Mouse (Mus musculus): Measurements from ENCODE around the gene Lyl1. TPM values are rescaled to one million over a fixed set of nuclear protein-coding genes. Genes with fewer than 3 reads are reported as not detected.

Gene Lyl1
- 25.7 and 54.6 TPM in 2 replicates for polyA plus RNA-seq (2012; rRNA removed; ENCODE audit: low replicate concordance)

DNA sequence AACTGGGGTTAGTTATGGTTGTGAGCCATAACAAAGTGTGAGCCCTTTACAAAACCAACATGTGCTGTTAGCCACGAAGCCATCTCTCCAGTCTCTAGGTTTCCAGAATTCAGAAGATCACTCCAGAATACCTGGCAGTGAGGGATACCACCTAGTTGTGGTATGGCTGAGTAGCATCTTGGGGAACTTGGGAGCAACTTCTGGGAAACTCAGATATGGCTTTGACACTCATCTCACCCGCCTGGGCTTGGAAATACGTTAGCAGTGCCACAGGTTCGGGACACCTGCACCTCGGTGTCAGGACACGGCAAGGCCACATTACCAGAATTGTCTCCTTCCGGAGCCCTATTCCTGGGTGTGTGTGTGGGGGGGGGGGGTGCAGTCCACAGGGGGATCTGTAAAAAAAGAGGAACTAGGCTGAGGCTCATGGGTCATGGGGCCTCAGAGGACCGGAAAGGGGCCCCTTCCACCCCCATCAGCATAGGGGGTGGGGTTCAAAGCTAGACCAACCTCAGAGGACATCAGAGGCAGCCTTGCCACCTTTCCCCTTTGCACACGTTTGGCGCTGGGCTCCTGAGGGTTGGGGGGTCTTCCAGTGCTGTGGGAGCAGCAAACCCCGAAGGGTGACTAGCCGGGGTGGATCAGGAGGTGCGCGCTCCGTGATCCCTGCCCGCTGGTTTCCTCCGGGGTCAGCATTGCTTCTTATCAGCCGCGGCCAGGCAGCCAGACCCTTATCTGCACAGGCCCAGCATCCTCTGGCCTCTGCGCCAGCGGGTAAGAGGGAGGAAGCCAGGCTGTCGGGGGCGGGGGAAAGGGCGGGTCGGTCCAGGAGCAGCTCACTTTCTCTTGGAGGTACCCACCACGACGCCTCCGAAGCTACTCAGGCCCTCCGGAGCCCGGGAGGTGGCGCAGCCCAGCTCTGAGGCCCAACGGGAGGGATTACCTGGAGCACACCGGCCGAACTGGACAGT is at the start of gene Lyl1:
Gene Lyl1 (plus strand): TSS at position 517 of the 971 bp plus-strand sequence.

DNA sequence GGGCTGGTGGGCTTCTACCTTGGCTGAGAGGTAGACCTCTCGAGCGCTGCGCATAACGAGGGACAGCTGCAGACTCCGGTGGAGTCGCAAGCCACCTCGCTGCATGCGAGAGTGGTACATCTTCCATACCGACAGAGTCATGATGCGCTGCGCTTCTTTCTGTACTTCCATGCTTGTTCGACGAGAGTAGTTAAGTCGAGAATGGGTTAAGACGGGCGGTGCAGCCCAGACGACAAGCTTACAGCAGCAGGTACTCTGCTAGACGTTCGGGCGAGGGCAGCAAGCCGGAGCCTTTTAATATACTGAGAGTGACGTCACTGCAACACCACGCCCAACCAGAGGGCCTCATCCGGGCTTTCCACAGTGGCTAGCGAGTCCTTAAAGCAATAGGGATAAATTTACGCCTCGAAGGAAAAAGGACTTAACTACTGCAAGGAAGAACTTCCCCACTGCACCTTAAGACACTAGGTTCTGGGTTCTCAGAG is 38.6 kb upstream of the Lyl1 start, which contains the start of gene Ier2:
Gene Ier2 (minus strand): TSS at position 272 of the 485 bp plus-strand sequence.

DNA sequence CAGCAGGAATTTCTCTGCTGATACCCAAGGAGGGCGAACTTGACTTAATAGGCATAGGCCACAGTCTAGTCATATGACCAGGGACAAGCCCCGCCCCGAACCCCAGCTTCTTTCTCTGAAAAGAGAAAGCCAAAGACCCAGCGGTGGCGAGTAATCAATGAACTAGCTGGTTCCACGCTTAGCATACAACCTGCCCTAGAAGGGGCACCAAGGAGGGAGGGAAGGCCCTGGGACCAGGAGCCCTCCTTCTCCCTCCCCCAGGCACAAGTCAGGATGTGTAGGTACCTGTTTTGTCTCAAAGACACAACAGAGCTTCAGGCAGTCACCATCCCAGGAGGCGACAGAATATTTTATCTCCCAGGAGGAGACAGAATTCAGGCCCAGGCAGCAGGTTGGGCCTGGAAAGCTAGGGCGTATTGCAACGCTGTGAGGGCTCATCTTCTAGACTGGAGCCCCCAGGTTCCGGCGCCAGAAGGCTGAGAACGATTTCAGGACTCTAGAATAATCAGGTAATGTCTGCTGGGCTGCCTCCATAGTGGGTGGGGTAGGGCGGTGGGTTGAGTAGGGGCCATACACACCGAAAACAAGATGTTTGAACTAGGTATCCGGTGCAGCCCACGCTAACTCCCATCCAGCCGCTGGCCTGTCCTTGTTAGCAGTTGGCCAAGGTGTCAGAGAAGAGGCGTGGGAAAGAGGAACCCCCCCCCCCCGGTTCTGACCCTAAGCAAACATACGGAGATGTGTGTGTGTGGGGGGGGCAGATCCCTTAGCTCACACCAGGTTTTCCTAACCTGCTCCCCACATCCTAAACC is 14.9 kb upstream of the Lyl1 start, which contains the start of gene Trmt1:
Gene Trmt1 (plus strand): TSS at position 117 of the 812 bp plus-strand sequence.

DNA sequence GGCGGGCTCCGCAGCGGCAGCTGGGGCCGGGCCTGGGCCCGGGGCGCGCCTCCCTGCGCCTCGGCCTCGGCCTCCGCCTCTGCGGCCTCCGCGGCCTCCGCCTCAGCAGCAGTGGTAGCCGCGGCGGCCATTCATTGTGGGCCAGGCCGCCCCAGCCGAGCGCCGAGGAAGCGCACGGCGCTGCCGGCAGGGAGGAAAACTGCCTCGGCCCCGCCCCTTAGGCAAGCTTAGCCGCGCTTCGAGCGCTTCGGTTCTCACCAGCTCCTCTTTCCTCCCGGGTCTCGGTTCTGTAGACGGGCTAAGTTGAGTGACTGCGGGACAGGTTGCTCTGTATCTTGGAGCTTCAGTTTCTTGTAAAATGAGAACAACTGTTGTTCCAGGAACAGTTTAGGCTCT is 13.6 kb upstream of the Lyl1 start, which contains the start of gene Nacc1:
Gene Nacc1 (minus strand): TSS at position 158 of the 396 bp plus-strand sequence.

DNA sequence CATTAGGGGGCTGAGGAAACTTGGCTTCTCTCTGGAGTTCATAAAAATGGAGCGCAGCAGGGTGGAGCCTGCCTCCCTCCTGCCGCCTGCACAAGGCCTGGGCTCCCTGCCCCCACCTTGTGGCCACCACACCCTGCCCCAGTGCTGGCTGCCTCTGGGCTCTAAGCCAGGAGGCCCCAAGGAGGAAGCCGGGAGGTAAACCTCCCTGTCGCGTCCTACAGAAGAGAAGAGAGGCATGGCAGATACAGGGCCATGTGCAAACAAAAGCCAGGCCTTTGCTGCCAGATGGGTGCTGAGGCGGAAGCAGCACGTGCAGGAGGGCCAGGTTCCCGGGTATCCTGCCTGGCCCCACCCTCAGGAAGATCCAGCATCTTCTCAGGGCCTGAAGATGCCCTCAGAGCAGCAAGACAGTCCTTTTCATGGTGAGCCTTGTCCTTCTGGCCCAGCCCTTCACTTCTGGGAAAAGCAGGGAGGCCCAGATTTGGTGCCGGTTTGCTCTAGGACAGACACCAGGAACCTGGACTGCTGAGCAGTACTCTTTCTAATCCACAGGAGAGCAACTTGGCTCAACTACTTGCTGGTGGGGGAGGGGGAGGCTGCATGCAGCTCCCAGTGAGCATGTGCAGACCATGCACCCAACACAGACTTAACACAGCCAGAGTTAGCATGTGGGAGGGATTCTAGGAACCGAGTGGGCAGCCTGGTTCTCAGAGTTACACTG is 21.8 kb downstream of the Lyl1 start, which contains the start of gene G430095P16Rik:
Gene G430095P16Rik (plus strand): TSS at position 158 of the 721 bp plus-strand sequence.

Other genes with a start within 250 kb of the Lyl1 start
- gene Ier2, start 38.6 kb upstream of the Lyl1 start, polyA plus RNA-seq (2012; rRNA removed; ENCODE audit: low replicate concordance) = 10.0 and 33.4 TPM in 2 replicates
- 97.6 and 166 TPM in 2 replicates for gene Trmt1, start 15.2 kb upstream of the Lyl1 start, polyA plus RNA-seq (2012; rRNA removed; ENCODE audit: low replicate concordance)
- gene Nacc1, start 13.6 kb upstream of the Lyl1 start, polyA plus RNA-seq (2012; rRNA removed; ENCODE audit: low replicate concordance) = 89.1 and 102 TPM in 2 replicates
- 2.0 and 4.5 TPM in 2 replicates for gene G430095P16Rik, start 21.6 kb downstream of the Lyl1 start, polyA plus RNA-seq (2012; rRNA removed; ENCODE audit: low replicate concordance)
- 59.5 and 91.6 TPM in 2 replicates for gene Nfix, start 98.9 kb downstream of the Lyl1 start, polyA plus RNA-seq (2012; rRNA removed; ENCODE audit: low replicate concordance)
- 2.4 and 2.9 TPM in 2 replicates for gene Dand5, start 121.4 kb downstream of the Lyl1 start, polyA plus RNA-seq (2012; rRNA removed; ENCODE audit: low replicate concordance)
- gene Gadd45gip1, start 130.1 kb downstream of the Lyl1 start, polyA plus RNA-seq (2012; rRNA removed; ENCODE audit: low replicate concordance) = 13.8 and 69.9 TPM in 2 replicates
- 82.5 and 118 TPM in 2 replicates for gene Rad23a, start 139.2 kb downstream of the Lyl1 start, polyA plus RNA-seq (2012; rRNA removed; ENCODE audit: low replicate concordance)
- gene Calr, start 145.5 kb downstream of the Lyl1 start, polyA plus RNA-seq (2012; rRNA removed; ENCODE audit: low replicate concordance) = 159 and 214 TPM in 2 replicates
- gene Farsa, start 155.5 kb downstream of the Lyl1 start, polyA plus RNA-seq (2012; rRNA removed; ENCODE audit: low replicate concordance) = 45.3 and 57.4 TPM in 2 replicates
- 0.81 and 0.99 TPM in 2 replicates for gene Syce2, start 170.7 kb downstream of the Lyl1 start, polyA plus RNA-seq (2012; rRNA removed; ENCODE audit: low replicate concordance)
- gene Gcdh, start 192.5 kb downstream of the Lyl1 start, polyA plus RNA-seq (2012; rRNA removed; ENCODE audit: low replicate concordance) = 105 and 190 TPM in 2 replicates
- gene Klf1, start 200.5 kb downstream of the Lyl1 start, polyA plus RNA-seq (2012; rRNA removed; ENCODE audit: low replicate concordance) = 0.16 and 0.51 TPM in 2 replicates
- 41.2 and 44.9 TPM in 2 replicates for gene Dnase2a, start 207.1 kb downstream of the Lyl1 start, polyA plus RNA-seq (2012; rRNA removed; ENCODE audit: low replicate concordance)
- 0.14 and 0.35 TPM in 2 replicates for gene Mast1, start 235.9 kb downstream of the Lyl1 start, polyA plus RNA-seq (2012; rRNA removed; ENCODE audit: low replicate concordance)
- not detected in 2 replicates for gene Rtbdn, start 245.5 kb downstream of the Lyl1 start, polyA plus RNA-seq (2012; rRNA removed; ENCODE audit: low replicate concordance)